Comparison of ENCODE assay signal across 8 mouse cellular contexts in the genomic region with DNA sequence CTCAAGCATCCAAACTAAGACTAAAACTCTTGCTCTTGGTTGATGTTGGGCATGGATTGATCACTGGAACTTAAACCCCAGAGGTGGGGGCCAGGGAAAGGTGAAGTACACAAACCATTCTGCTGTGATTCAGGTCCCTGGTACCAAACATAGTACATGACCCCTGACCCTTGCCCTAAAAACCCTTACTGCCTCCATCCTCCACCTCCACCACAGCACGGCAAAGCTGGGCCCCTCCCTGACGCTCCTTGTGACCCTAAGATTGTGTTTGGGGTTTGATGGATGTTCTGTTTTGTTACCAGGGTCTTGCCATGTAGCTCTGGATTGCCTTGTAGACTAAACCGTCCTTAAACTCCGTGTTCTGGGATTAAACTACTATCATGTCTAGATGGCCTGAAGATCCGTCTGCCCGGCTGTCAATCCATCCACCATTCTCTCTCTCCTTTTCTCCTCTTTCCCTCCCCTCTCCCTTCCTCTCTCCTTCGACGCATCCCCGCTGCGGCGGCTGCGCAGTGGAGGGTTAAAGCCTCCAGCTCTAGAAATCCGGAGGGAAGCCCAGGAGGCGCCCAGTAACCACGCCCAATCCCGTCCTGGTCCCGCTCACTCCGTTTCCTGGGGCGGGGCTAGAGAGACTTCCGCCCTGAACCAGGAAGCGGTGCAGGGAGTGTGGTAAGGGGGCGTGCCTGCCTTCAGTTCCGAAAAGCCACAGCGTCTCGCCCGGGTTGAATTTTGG. TPM values are rescaled to one million over a fixed set of nuclear protein-coding genes. Genes with fewer than 3 reads are reported as not detected.
DNase-seq lines count a peak whose midpoint lies in the region; ATAC-seq and TF ChIP-seq lines count a peak whose summit lies in the region.

A gene (plus strand): TSS at position 643 of the 733 bp plus-strand sequence.

- POLR2A ChIA-PET in Patski (lab: Charles Lee): interaction anchor here (1.3 kb wide), 1 partner anchor 62 kb away, joined by 4 read pairs; no protein-coding TSS in a partner anchor

- H3K36me3 ChIP-seq in hindbrain, embryonic 15.5 days: no peaks in the 10 kb centered on the region

- peak within 1 kb of the TSS; percentile 88 for H3K27ac ChIP-seq in hindbrain, embryonic 15.5 days (replicated peaks)

- no peaks in the 10 kb centered on the region for H3K9me3 ChIP-seq in hindbrain, embryonic 15.5 days

- 2% methylated on average over 26 of the region's 26 CpGs for WGBS in hindbrain, embryonic 15.5 days

- in situ Hi-C loops in Patski (cut with MboI; ENCODE audit: low pct_unique_long_range_greater_than_20kb): no loop called here

- TF ChIP-seq CTCF in Patski (IDR thresholded peaks at IDR 0.05): no peak

- H3K9ac ChIP-seq in hindbrain, embryonic 15.5 days: peak within 1 kb of the TSS; percentile 81

- no peaks in the 10 kb centered on the region for H3K27me3 ChIP-seq in Patski
- H3K27me3 ChIP-seq in hindbrain, embryonic 15.5 days: no peaks in the 10 kb centered on the region

- ATAC-seq in Patski: peak; percentile 88
- peak; percentile 97 for ATAC-seq in hindbrain, embryonic 15.5 days (ENCODE audit: low FRiP score, low read depth)

- H3K4me2 ChIP-seq in hindbrain, embryonic 15.5 days: peak within 1 kb of the TSS; percentile 93

- H3K4me1 ChIP-seq in hindbrain, embryonic 15.5 days (replicated peaks): peaks cover 31% of the 10 kb centered on the region

- H3K4me3 ChIP-seq in hindbrain, embryonic 15.5 days: peak within 1 kb of the TSS; percentile 89

- DNase-seq in Patski (ENCODE audit: low read depth, low spot score): peak; percentile 65
- peak; percentile 95 for DNase-seq in cerebellum, postnatal 14 days
- peak; percentile 85 to 87 for DNase-seq in frontal cortex, postnatal 25 days (ENCODE audit: low spot score in 2 of 2)
- peak; percentile 85 for DNase-seq in left cerebral cortex, adult 11 months (ENCODE audit: low spot score)
- DNase-seq in lung, postnatal 4 days: peak; percentile 96 to 97
- DNase-seq in retina, postnatal 7 days (ENCODE audit: low read depth, low spot score): peak; percentile 90
- peak; percentile 76 for DNase-seq in urinary bladder, adult 2 months (ENCODE audit: low spot score)

- CTCF ChIA-PET in Patski (lab: Charles Lee): interaction anchor here (0.8 to 2.3 kb wide), 4 partner anchors 17 to 63 kb away, joined by 5 to 14 read pairs (median 6); a partner anchor contains a TSS

RNA-seq across cellular contexts. Expression of the gene that starts here (rescaled TPM):
- polyA plus RNA-seq in Patski (2021): 13.3 TPM
- 16.3 and 18.2 TPM in 2 replicates for polyA plus RNA-seq in hindbrain, embryonic 15.5 days (2015; fragmentation: Nextera tagmentation; extraction: Ambion mirVana)
- polyA plus RNA-seq in urinary bladder, adult 2 months (2012; rRNA removed): 6.9 and 7.0 TPM in 2 replicates

Comparison
In these comparisons a context has a peak if more than half of its experiments do, and no peak if none do; other contexts are left out.
1. Peak in every context shown above with its lines: DNase-seq, ATAC-seq, H3K4me3 ChIP-seq and H3K27ac ChIP-seq.